Mouse (Mus musculus) left cerebral cortex, adult 9 months (tissue): Measurements from ENCODE around the gene Mpp3.

Experiments
- DNase-seq, 2 experiments: peaks; one replicate each; pipeline ENCODE4 v3.0.0; 2022; ENCODE audit warnings: low spot score in 2 of 2

Gene Mpp3

GRCm38 (mm10) chr11:101976949-101977348, 51.3 kb downstream of the Mpp3 start:
- no peak for DNase-seq

GRCm38 (mm10) chr11:101974923-101975322, 53.3 kb downstream of the Mpp3 start:
- no peak for DNase-seq

DNA sequence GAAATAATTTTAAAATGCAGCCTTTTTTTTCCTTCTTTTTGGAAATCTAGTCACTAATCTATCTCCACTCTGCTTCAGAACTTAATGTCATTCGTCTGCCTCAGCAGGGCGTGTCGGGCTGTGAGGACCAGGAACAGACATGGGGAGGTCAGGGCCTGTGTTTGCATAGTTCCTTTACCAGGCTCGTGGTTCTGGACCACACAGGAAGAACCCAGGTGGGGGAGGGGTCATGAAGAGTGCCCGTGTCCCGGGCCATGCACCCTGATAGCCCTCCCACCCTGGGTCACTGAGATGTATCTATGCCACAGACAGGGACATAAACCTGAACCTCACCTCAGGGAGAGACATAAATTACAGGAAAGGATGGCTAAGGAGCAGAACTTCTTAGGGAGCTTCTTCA, 54.1 kb downstream of the Mpp3 start:
- no peak for DNase-seq

DNA sequence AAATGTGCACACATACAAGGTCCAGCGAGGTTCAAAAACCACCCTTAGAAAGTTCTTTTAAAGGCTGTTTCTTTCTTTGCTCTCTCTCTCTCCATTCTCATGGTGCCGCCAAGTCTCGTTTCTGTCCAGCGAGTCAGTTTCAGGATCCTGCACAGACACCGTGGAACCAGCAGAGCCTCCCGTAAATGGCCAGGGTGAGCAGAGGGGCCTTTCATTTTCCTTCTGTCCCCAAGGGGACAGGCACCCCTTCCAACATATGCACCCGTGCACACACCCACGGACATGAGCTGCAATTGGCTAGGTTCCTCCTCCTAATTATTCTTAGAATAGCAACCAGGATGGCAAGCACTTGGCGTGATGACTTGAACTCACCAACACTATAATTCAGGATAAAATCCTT, 54.8 kb downstream of the Mpp3 start:
- DNase-seq = no peak

- no peak for DNase-seq
Observed at GRCm38 (mm10) chr11:101972651-101973050, 55.6 kb downstream of the Mpp3 start.

DNA sequence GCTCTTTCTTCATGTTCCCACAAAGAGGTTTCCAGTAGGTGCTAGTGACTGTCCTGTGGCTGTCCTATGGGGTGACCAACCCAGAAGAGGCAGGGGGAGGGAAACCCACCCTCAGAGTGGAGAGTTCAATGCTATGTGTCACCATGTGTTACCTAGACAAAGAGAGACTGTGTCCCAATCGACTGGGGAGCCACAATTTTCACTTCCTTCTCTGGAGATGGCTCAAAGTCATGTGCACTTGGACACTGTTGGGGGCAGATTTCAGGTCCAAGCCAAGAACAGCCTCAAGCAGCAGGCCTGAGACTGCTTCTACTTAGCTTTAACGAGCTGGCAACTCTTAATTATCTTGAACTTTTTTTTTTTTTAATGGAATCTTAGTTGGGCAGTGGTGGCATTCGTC, 56.2 kb downstream of the Mpp3 start:
- DNase-seq = no peak

DNA sequence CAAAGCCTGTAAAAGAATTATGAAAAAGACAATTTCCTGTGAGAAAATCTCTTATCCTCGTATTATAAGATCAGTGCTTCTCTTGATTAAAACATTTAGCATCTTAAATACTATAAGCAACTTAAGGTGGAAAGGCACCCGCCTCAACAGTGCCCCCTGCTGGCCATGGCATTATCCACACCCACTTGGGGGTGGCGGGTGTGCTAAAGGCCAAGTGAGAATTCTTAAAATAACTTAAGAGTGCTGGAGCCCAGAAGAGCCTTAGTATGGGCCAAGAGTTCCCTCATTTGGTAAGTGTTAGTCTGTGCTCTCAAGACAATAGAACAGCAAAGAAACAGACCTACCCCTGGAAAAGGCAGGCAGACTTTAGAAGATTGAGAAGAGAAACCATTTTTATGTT, 56.9 kb downstream of the Mpp3 start:
- DNase-seq = no peak

DNA sequence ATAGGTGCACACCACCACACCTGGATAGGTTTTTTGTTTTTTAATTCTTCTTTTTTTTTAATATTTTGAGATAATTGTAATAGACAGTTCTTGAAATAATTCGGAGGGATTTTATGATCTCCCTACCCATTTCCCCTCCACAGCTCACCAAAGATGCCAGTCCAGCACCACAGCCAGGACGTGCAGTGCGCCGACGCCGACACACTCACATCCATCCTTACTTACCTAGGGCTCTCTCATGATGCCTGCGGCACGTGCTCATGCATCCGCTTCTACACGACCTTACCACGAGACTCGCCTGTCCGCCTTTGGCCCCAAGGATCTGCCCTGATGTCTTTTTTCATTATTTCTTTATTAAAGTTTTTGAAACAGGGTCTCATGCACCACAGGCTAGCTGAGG, 58.4 kb downstream of the Mpp3 start:
- DNase-seq = no peak

DNA sequence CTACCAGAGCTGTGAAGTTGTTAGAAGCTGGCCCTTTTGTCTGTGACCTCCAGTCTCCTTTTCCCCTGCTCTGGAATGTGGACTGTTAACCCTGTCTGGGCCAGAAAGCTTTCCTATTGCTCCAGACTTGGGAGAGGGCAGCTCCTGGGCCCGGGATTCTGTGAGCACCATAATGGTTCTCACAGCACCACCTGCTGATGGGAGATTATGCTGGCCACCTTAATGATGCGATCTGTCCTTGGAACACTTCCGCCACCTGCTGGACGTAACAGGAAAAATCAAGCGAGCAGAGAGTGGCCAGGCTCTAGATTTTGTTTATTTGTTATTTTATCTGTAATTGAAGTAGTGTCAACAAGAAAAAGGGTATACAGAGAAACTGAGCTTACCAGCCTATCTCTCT, 59.5 kb downstream of the Mpp3 start:
- peak in 1 of 2 experiments; percentile 90 for DNase-seq

- DNase-seq = no peak
Observed at GRCm38 (mm10) chr11:101968311-101968710, 60.0 kb downstream of the Mpp3 start.

GRCm38 (mm10) chr11:101966965-101967614, 61.2 kb downstream of the Mpp3 start, which contains the start of gene Sost:
TSS of gene Sost (minus strand) at chr11:101967015.
- no peak for DNase-seq

DNA sequence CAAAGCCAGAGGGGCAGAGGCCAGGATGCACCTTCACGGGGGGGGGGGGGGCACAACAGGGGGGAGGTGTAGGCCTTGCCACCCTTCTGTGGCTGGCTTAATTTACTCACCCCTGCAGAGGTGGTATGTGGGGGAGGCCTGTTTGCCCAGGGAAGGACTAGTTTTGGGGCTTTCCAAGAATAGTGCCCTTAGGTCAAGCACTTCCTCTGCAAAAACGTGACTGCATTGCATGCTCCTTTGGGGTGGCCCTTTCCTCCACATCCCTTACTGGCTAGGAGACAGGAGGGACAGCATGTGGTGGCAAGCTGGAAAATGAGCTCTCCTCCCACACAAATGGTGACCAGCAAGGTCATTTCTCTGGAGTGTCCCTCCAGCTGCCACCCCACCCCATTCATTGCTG, 62.7 kb downstream of the Mpp3 start:
- DNase-seq = no peak

DNA sequence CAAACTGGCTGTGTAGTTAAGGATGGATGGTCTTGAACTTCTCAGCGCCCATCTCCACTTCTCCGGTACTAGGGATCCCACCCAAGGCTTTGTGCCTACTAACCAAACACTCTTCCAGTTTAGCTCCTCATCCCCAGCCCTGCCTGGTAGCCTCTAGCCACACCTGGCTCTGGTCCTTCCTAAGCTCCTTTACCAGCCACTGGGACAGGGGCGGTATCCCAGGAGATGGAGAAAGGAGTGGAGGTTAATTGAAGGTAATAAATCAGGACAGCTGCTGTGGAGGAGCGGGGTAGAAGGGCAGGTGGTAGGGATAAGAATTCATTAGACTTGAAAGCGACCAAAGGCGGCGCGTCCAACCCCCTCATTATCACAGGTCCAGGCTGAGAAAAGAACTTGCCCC, 63.6 kb downstream of the Mpp3 start:
- DNase-seq = no peak

DNA sequence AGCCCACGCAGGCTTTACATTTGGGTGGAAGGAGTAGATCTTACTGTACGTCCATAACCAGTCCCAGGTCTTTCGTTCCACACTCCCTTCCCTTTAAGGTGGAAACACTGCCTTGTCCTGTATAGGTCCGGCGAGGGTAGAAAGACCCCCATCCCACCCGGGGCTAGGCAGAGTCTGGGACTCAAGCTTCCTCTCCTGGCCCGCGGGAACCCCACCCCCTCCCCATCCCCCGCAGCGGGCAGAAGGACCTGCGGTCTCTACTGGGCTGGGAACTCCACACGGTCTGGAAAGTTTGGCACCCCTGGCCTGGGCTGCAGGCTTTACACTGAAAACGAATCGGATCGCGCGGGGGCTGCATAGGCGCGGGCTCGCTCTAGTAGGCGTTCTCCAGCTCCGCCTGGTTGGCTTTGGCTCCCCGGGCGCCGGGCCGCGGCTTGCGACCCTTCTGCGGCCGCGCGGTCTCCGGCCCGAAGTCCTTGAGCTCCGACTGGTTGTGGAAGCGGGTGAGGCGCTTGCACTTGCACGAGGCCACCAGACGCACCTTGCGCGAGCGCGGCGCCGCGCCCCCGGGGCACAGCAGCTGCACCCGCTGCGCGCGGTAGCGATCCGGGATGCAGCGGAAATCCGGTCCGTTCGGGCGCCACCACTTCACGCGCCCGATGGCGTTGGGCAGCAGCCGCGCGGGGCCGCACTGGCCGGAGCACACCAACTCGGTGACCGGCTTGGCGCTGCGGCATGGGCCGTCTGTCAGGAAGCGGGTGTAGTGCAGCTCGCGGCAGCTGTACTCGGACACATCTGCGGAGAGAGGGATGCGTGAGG, 64.6 kb downstream of the Mpp3 start:
- DNase-seq = no peak

GRCm38 (mm10) chr11:101963043-101963442, 65.2 kb downstream of the Mpp3 start:
- DNase-seq = no peak

- no peak for DNase-seq
Observed at GRCm38 (mm10) chr11:101957476-101957875, 70.8 kb downstream of the Mpp3 start.

DNA sequence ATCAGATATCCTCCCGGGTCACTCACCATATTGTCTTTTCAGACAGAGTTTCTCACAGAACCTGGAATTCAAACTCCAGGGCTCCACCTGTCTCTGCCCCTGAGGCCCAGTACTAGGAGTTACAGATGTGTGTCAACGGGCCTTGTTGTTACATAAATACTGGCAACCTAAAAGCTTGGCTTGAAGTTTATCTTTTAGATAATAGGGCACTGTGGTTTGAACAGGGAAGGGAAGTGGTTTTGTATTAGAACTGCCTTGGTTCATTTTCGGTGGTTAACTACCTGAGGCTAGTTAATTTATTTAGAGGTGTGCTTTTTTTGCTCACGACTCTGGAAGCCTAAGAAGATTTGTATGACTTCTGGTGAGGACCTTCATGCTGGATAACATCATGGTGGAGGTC, 74.8 kb downstream of the Mpp3 start:
- DNase-seq = no peak

GRCm38 (mm10) chr11:101952541-101953341, 75.5 kb downstream of the Mpp3 start:
- DNase-seq = no peak

DNA sequence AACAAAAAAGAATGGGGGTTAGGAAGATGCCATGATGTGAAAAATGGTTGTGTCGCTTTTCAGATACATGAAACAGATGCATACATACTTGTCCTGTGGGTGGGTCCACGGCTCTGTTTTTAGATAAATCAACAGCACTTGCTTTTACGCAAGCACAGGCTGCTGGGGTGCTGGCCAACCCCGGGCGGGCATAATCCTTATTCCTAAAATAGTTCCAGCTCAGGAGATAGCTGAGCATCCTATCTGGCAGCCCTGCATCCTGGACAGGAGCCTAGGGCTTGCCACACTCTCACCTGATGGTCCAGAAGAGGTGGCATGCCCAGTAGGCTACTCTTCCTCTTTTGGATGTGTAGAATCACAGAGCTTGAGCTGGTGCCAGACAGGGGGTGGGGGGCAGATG, 78.2 kb downstream of the Mpp3 start:
- DNase-seq = no peak
